Mouse (Mus musculus) cortical plate, adult 2 months (tissue): ENCODE data around the gene Ctnnbl1.

Experiments
- CTCF ChIP-seq: fragments of 200-500 bp; IDR thresholded peaks from 2 replicates; pipeline ENCODE4 v1.5.1; 2011; ENCODE audit warnings: mild to moderate bottlenecking, control low read depth, low read length; ENCODE audit not compliant: insufficient read depth; ENCODE audit errors: extremely low read depth
- POLR2A ChIP-seq: fragments of 200-500 bp; IDR thresholded peaks from 2 replicates; pipeline ENCODE4 v1.6.1; 2011; ENCODE audit warnings: mild to moderate bottlenecking, low read length, control low read depth; ENCODE audit not compliant: insufficient read depth; ENCODE audit errors: extremely low read depth

- TF ChIP-seq CTCF, result no peak
- no peak for TF ChIP-seq POLR2A
These were observed 10.8 kb downstream of the Ctnnbl1 start for GRCm38 (mm10) chr2:157747989-157748388.
